Mouse (Mus musculus) heart, postnatal 0 days (tissue): Measurements from ENCODE around the gene Tmem214.

Source experiments
- CTCF ChIP-seq: IDR thresholded peaks from 2 replicates; pipeline ENCODE4 v1.5.1; 2016; ENCODE audit warnings: antibody characterized with exemption, control low read depth, low read depth
- EP300 ChIP-seq: IDR thresholded peaks from 2 replicates; pipeline ENCODE4 v1.6.1; 2016; ENCODE audit warnings: antibody characterized with exemption, low read depth

- TF ChIP-seq CTCF (no peak), EP300 (no peak)
Observed at GRCm38 (mm10) chr5:30867712-30868111, at the start of gene Tmem214.
